Mouse (Mus musculus): ENCODE results near the gene Fam120a.

DNA sequence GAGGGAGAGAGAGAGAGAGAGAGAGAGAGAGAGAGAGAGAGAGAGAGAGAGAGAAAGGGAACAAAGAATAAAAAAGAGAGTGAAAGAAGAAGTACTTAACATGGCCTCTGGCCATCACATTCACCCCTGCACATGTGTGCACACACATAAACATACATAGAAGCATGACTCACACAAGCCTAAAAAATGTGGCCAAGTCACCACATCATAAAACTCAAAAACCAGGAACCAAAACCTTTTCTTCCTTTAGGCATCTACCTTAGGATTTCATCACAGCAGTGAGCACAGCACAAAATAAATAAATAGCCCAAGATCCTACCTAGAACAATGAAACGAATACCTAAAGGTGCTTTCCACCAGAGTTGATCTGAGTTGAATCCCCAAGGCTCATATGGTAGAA is 105.9 kb downstream of the Fam120a start:
- no peak for TF ChIP-seq CTCF (IDR thresholded peaks at IDR 0.05; ENCODE audit: borderline replicate concordance, extremely low read depth, insufficient read depth, insufficient read length)
- TF ChIP-seq POLR2A (IDR thresholded peaks at IDR 0.05; ENCODE audit: borderline replicate concordance, extremely low read depth, insufficient read depth, insufficient read length, poor library complexity, severe bottlenecking): no peak

All from brain, embryonic 14.5 days (tissue).